Mouse (Mus musculus) MEL (cell line): Measurements from ENCODE around the gene Glra1. TPM values are rescaled to one million over a fixed set of nuclear protein-coding genes. Genes with fewer than 3 reads are reported as not detected.
A peak's percentile ranks its signal among the peaks of the same experiment; 100 is the strongest.

Experiments
- DNase-seq: peaks from one replicate; pipeline ENCODE4 v3.0.0; 2011; ENCODE audit warnings: low read depth, low spot score
- H3K27ac ChIP-seq: 2 replicates; pipeline ENCODE4 v1.5.1; 2012; ENCODE audit warnings: low read depth, mild to moderate bottlenecking, control low read depth, low read length, moderate library complexity; ENCODE audit not compliant: control insufficient read depth
- H3K27me3 ChIP-seq, 2 experiments: fragments of 150-350 bp in 1 of 2; sonication (generic) in 1 of 2; 2 replicates each; pipeline ENCODE4 v1.6.1; 2012; ENCODE audit warnings: low read length in 2 of 2, mild to moderate bottlenecking in 2 of 2, improper control_type of control experiment in 1 of 2, moderate library complexity in 1 of 2; ENCODE audit not compliant: insufficient read depth in 2 of 2, control insufficient read depth in 1 of 2
- H3K36me3 ChIP-seq, 2 experiments: 2 replicates each; pipeline ENCODE4 v1.6.1; 2012 to 2014; ENCODE audit warnings: low read length in 2 of 2, improper control_type of control experiment in 1 of 2, inconsistent platforms in 1 of 2, mild to moderate bottlenecking in 1 of 2; ENCODE audit not compliant: insufficient read depth in 2 of 2, control insufficient read depth in 1 of 2
- H3K4me1 ChIP-seq, 2 experiments: fragments of 150-350 bp in 1 of 2; sonication (generic) in 1 of 2; 2 replicates each; pipeline ENCODE4 v1.6.1; 2012; ENCODE audit warnings: low read length in 2 of 2, improper control_type of control experiment in 1 of 2, mild to moderate bottlenecking in 1 of 2; ENCODE audit not compliant: insufficient read depth in 2 of 2, control insufficient read depth in 1 of 2
- H3K4me3 ChIP-seq, 2 experiments: fragments of 150-350 bp in 1 of 2; sonication (generic) in 1 of 2; 2 replicates each; pipeline ENCODE4 v1.5.1; 2012; ENCODE audit warnings: low read depth in 2 of 2, low read length in 2 of 2, mild to moderate bottlenecking in 2 of 2, moderate library complexity in 2 of 2, control low read depth in 1 of 2, improper control_type of control experiment in 1 of 2; ENCODE audit not compliant: control insufficient read depth in 1 of 2, insufficient read depth in 1 of 2
- H3K79me2 ChIP-seq: 2 replicates; pipeline ENCODE4 v1.6.1; 2012; ENCODE audit warnings: mild to moderate bottlenecking, low read length, moderate library complexity; ENCODE audit not compliant: control insufficient read depth, poor library complexity, insufficient read depth
- H3K9ac ChIP-seq: 2 replicates; pipeline ENCODE4 v1.6.1; 2012; ENCODE audit warnings: low read depth, mild to moderate bottlenecking, control low read depth, low read length, moderate library complexity; ENCODE audit not compliant: control insufficient read depth, poor library complexity, severe bottlenecking
- H3K9me3 ChIP-seq: fragments of 150-350 bp; sonication (generic); replicated peaks from 2 replicates; pipeline ENCODE4 v1.6.1; 2012; ENCODE audit warnings: mild to moderate bottlenecking, low read length, improper control_type of control experiment, moderate library complexity; ENCODE audit not compliant: insufficient read depth
- BHLHE40 ChIP-seq: IDR thresholded peaks from 2 replicates; pipeline ENCODE4 v1.6.1; 2012; ENCODE audit warnings: low read depth, mild to moderate bottlenecking, inconsistent platforms, low read length, improper control_type of control experiment, borderline replicate concordance
- E2F4 ChIP-seq: IDR thresholded peaks from 2 replicates; pipeline ENCODE4 v1.6.1; 2011; ENCODE audit warnings: low read depth, low read length, improper control_type of control experiment, borderline replicate concordance
- KAT2A ChIP-seq: conservative IDR thresholded peaks from 2 replicates; pipeline ENCODE4 v1.6.1; 2012; ENCODE audit warnings: low read depth, low read length, improper control_type of control experiment, inconsistent platforms
- MXI1 ChIP-seq: IDR thresholded peaks from 2 replicates; pipeline ENCODE4 v1.6.1; 2011; ENCODE audit warnings: mild to moderate bottlenecking, low read depth, low read length, improper control_type of control experiment
- MYB ChIP-seq: IDR thresholded peaks from 2 replicates; pipeline ENCODE4 v1.6.1; 2011; ENCODE audit warnings: mild to moderate bottlenecking, low read depth, low read length, improper control_type of control experiment
- MYC ChIP-seq: IDR thresholded peaks from 2 replicates; pipeline ENCODE4 v1.6.1; 2011; ENCODE audit warnings: low read depth, mild to moderate bottlenecking, low read length, improper control_type of control experiment, moderate library complexity
- NELFE ChIP-seq: IDR thresholded peaks from 2 replicates; pipeline ENCODE4 v1.6.1; 2011; ENCODE audit warnings: low read depth, low read length, improper control_type of control experiment
- NRF1 ChIP-seq: IDR thresholded peaks from 2 replicates; pipeline ENCODE4 v1.6.1; 2014; ENCODE audit warnings: low read depth, mild to moderate bottlenecking, inconsistent platforms, low read length, improper control_type of control experiment, moderate library complexity; ENCODE audit not compliant: poor library complexity, insufficient read depth, severe bottlenecking
- POLR2AphosphoS2 ChIP-seq: IDR thresholded peaks from 2 replicates; pipeline ENCODE4 v1.6.1; 2011; ENCODE audit warnings: low read length, improper control_type of control experiment
- POLR2AphosphoS5 ChIP-seq: IDR thresholded peaks from 2 replicates; pipeline ENCODE4 v1.6.1; 2012; ENCODE audit warnings: low read depth, borderline replicate concordance, mild to moderate bottlenecking, inconsistent platforms, low read length, moderate library complexity, mixed read lengths
- SIN3A ChIP-seq: IDR thresholded peaks from 2 replicates; pipeline ENCODE4 v1.6.1; 2012; ENCODE audit warnings: low read length, improper control_type of control experiment, inconsistent platforms
- SMC3 ChIP-seq: IDR thresholded peaks from 2 replicates; pipeline ENCODE4 v1.6.1; 2011; ENCODE audit warnings: low read depth, low read length, improper control_type of control experiment
- TAL1 ChIP-seq: IDR thresholded peaks from 2 replicates; pipeline ENCODE4 v1.6.1; 2012; ENCODE audit warnings: mild to moderate bottlenecking, inconsistent platforms, low read length, moderate library complexity, mixed read lengths
- TCF12 ChIP-seq: IDR thresholded peaks from 2 replicates; pipeline ENCODE4 v1.6.1; 2014; ENCODE audit warnings: low read depth, mild to moderate bottlenecking, inconsistent platforms, low read length, improper control_type of control experiment, moderate library complexity
- UBTF ChIP-seq: IDR thresholded peaks from 2 replicates; pipeline ENCODE4 v1.6.1; 2012; ENCODE audit warnings: low read depth, mild to moderate bottlenecking, inconsistent platforms, low read length, improper control_type of control experiment, moderate library complexity, borderline replicate concordance; ENCODE audit not compliant: insufficient read depth
- ZMIZ1 ChIP-seq: IDR thresholded peaks from 2 replicates; pipeline ENCODE4 v1.6.1; 2012; ENCODE audit warnings: low read depth, mild to moderate bottlenecking, inconsistent platforms, low read length, improper control_type of control experiment, moderate library complexity
- polyA plus RNA-seq, 2 experiments: library from polyadenylated mRNA; stranded (reverse) in 1 of 2; unstranded in 1 of 2; fragments of >175 nt in 1 of 2; fragments of >200 nt in 1 of 2; gene quantifications; 2 replicates each; pipeline versions ENCODE4 v1.2.1 to v1.2.4; 2012; ENCODE audit warnings: low replicate concordance in 2 of 2, low read depth in 1 of 2; ENCODE audit not compliant: insufficient read length in 2 of 2, insufficient read depth in 1 of 2, missing spikeins in 1 of 2
- total RNA-seq: library from RNA; depleted of rRNA; stranded (reverse); fragments of 300-350 nt; gene quantifications from 2 replicates; pipeline ENCODE4 v1.2.3, GENCODE M21; 2012

Gene Glra1
- total and polyA plus RNA-seq, 3 experiments: not detected

DNA sequence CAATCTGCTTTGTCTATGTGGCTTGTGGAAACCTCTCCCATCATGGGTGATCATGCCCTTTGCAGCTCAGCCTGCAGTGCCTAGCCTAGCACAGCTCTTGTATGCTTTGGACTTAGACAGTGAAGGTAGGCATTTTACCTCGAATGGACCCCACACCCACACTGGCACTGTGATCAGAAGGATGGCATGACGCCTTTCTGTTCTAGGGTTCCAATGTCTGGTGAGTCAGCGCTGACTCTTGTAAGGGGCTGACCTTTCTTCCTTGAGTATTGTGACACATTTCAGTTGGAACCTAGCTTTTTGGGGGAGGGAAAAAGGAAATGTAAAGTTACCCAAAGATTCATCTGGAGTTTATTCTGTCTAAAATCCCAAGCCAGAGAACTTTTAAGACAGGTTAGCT is 102.5 kb downstream of the Glra1 start:
- Histone ChIP-seq H3K27ac (no peak overlapping the region), H3K4me3 (no peak overlapping the region), H3K79me2 (no peaks in the 10 kb centered on the region), H3K36me3 (peaks cover 0 to under 1% of the 10 kb centered on the region in 2 experiments; a peak in 1 of 4 replicates), H3K9me3 (no peaks in the 10 kb centered on the region), H3K9ac (no peak overlapping the region), H3K27me3 (no peaks in the 10 kb centered on the region), H3K4me1 (no peaks in the 10 kb centered on the region; a peak in 1 of 4 replicates)
- peak; percentile 35 for DNase-seq
- no peak for TF ChIP-seq MYB
- no peak for TF ChIP-seq KAT2A
- TF ChIP-seq BHLHE40: no peak

DNA sequence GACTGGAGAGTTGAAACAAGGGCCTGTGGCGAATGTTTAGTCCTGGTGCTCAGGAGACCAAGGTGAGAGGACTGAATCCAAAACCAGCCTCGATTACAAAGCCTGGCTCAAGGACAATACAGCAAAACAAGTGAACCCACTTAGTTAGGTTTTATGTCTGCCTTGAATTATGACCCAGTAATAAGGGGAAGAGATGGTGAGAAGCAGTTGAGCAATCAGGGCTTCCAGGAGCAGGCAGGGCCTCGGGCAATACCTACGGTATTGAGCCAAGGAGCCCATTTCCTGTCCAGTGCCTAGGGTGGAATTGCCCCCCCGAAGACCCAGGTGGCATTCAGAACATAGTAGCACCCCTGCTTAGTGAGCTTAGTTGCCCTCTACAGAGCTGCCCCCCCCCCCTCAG is 105.1 kb downstream of the Glra1 start:
- no peak for TF ChIP-seq TAL1
- TF ChIP-seq POLR2AphosphoS2: peak; percentile 12; the same call in 1 of the 2 replicates
- 0 out of 2 replicates have a peak, but pooled peaks have one; percentile 11 for TF ChIP-seq POLR2AphosphoS5
- TF ChIP-seq NRF1: no peak
- TF ChIP-seq NELFE: 0 out of 2 replicates have a peak, but pooled peaks have one; percentile 13
- no peak; the same call in 1 of the 2 replicates for TF ChIP-seq ZMIZ1
- TF ChIP-seq MXI1: no peak
- no peak for TF ChIP-seq SIN3A
- TF ChIP-seq TCF12: no peak
- TF ChIP-seq, all 39 proteins: peak for 3
- Histone ChIP-seq H3K4me3 (no peak overlapping the region), H3K36me3 (peaks cover 0 to 16% of the 10 kb centered on the region in 2 experiments; a peak in 3 of 4 replicates), H3K9me3 (no peaks in the 10 kb centered on the region), H3K9ac (no peak overlapping the region), H3K4me1 (no peaks in the 10 kb centered on the region; a peak in 1 of 4 replicates), H3K27ac (no peak overlapping the region), H3K27me3 (no peaks in the 10 kb centered on the region), H3K79me2 (no peaks in the 10 kb centered on the region)
- peak; percentile 42 for DNase-seq

DNA sequence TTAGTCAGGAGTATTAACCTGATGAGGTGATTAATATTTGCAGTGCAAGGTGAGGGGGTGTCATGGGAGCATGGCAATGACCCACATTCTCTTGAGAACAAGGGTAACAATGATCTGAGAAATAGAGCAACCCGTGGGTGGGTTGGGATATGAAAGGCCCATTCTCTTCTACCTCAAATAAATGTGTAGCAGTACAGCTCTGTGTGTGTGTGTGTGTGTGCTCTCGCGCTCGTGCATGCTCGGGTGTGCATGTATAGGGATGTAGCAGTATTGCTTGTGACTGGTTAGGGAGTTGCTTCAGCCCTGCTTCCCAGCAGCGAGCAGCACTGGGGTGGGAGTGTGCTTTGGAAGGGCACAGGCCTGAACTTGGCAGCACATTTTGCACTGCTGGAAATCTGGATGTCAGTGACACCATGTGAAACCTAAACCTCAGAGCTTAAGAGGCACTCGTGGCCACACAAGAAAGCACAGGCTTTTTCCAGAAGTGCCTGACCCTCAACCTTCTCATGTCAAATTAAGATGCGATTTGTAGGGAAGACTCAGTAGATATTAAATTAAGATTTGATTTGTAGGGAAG is 106.0 kb downstream of the Glra1 start:
- H3K79me2 ChIP-seq: no peaks in the 10 kb centered on the region
- DNase-seq: peak; percentile 50
- H3K27ac ChIP-seq: no peak overlapping the region
- H3K9ac ChIP-seq: no peak overlapping the region
- H3K27me3 ChIP-seq: no peaks in the 10 kb centered on the region
- H3K9me3 ChIP-seq: no peaks in the 10 kb centered on the region
- peaks cover 5 to 22% of the 10 kb centered on the region in 2 experiments for H3K36me3 ChIP-seq
- H3K4me3 ChIP-seq: no peak overlapping the region
- H3K4me1 ChIP-seq: peaks cover 0 to 6% of the 10 kb centered on the region in 2 experiments; a peak in 2 of 4 replicates
- TF ChIP-seq MYB: peak; percentile 29; the same call in 1 of the 2 replicates
- peak; percentile 24; the same call in 1 of the 2 replicates for TF ChIP-seq ZMIZ1
- 0 out of 2 replicates have a peak, but pooled peaks have one; percentile 31 for TF ChIP-seq E2F4
- TF ChIP-seq POLR2AphosphoS2: peak; percentile 65; the same call in 1 of the 2 replicates
- TF ChIP-seq UBTF: no peak
- TF ChIP-seq NELFE: peak; percentile 24; the same call in 1 of the 2 replicates
- no peak for TF ChIP-seq MYC
- no peak for TF ChIP-seq SIN3A
- peak; percentile 5; the same call in 1 of the 2 replicates for TF ChIP-seq SMC3
